Mouse (Mus musculus) E14TG2a.4 (cell line): ENCODE results near the gene Klhdc2.

Source experiments
- CTCF ChIP-seq: conservative IDR thresholded peaks from 2 replicates; pipeline ENCODE4 v1.5.1; 2014; ENCODE audit warnings: low read length
- NANOG ChIP-seq: IDR thresholded peaks from 2 replicates; pipeline ENCODE4 v1.6.1; 2014; ENCODE audit warnings: borderline replicate concordance, low read length, mixed read lengths
- POU5F1 ChIP-seq: IDR thresholded peaks from 2 replicates; pipeline ENCODE4 v1.6.1; 2014; ENCODE audit warnings: low read length, borderline replicate concordance

DNA sequence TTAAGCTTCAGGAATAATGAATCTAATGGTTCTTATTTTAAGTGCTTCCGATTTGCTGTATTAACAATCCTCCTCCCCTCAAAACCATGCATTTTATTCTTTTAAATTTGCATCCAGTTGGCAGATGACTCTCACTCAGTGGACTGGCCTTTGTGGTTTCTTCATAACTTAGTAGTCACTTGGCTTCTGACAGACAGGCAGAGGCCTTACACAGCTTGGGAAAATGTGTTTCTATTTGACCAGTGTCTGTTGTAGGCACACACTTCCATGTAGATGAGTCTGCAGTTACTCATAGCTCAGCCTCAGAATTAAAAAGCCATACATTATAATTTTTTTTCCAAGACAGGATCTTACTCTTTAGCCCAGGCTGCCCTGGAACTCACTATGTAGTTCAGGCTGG lies 42.7 kb upstream of the Klhdc2 start:
- no peak for TF ChIP-seq CTCF
- TF ChIP-seq POU5F1, result no peak
- TF ChIP-seq NANOG, result no peak
